Mouse (Mus musculus) common myeloid progenitor, adult 5-6 weeks (primary cell): ENCODE results near the gene Gm20696. TPM values are rescaled to one million over a fixed set of nuclear protein-coding genes. Genes with fewer than 3 reads are reported as not detected.
A peak's percentile ranks its signal among the peaks of the same experiment; 100 is the strongest.

Experiments used
- ATAC-seq: replicated peaks from 2 replicates; pipeline ENCODE4 v1.8.0; 2016; ENCODE audit warnings: low read depth, mild to moderate bottlenecking, moderate TSS enrichment, inconsistent platforms; ENCODE audit not compliant: poor library complexity, severe bottlenecking
- total RNA-seq: library from RNA; stranded (forward); fragments of 200-1000, 187-1606 nt; gene quantifications from 2 replicates; pipeline ENCODE4 v1.2.3, GENCODE M21; 2017

Gene Gm20696
- total RNA-seq, 1 experiment from 2014 or later = 4.0 TPM

- no peak for ATAC-seq
Measured at GRCm38 (mm10) chr6:99496114-99496513, 170.5 kb downstream of the Gm20696 start.

- ATAC-seq = no peak
Measured at GRCm38 (mm10) chr6:99492937-99493336, 173.7 kb downstream of the Gm20696 start.

GRCm38 (mm10) chr6:99491979-99492544 lies 174.5 kb downstream of the Gm20696 start:
- no peak for ATAC-seq

GRCm38 (mm10) chr6:99491146-99491545 lies 175.5 kb downstream of the Gm20696 start:
- ATAC-seq = no peak

GRCm38 (mm10) chr6:99489900-99490648 lies 176.5 kb downstream of the Gm20696 start:
- ATAC-seq = peak; percentile 83

GRCm38 (mm10) chr6:99489423-99489822 lies 177.2 kb downstream of the Gm20696 start:
- ATAC-seq = no peak

GRCm38 (mm10) chr6:99485884-99486640 lies 180.5 kb downstream of the Gm20696 start:
- 0 out of 2 replicates have a peak, but pooled peaks have one; percentile 10 for ATAC-seq

GRCm38 (mm10) chr6:99485217-99485883 lies 181.2 kb downstream of the Gm20696 start:
- ATAC-seq = peak; percentile 60

GRCm38 (mm10) chr6:99484884-99485216 lies 181.7 kb downstream of the Gm20696 start:
- no peak for ATAC-seq

- ATAC-seq = no peak
Measured at GRCm38 (mm10) chr6:99484197-99484725, 182.3 kb downstream of the Gm20696 start.

- no peak for ATAC-seq
Measured at GRCm38 (mm10) chr6:99483556-99483955, 183.0 kb downstream of the Gm20696 start.

GRCm38 (mm10) chr6:99481568-99481967 lies 185.0 kb downstream of the Gm20696 start:
- no peak for ATAC-seq

GRCm38 (mm10) chr6:99478873-99479650 lies 187.5 kb downstream of the Gm20696 start:
- ATAC-seq = no peak

GRCm38 (mm10) chr6:99475040-99475439 lies 191.6 kb downstream of the Gm20696 start:
- ATAC-seq = no peak

- ATAC-seq = 0 out of 2 replicates have a peak, but pooled peaks have one; percentile 18
Measured at GRCm38 (mm10) chr6:99470906-99471305, 195.7 kb downstream of the Gm20696 start.

- ATAC-seq = no peak
Measured at GRCm38 (mm10) chr6:99469134-99469834, 197.3 kb downstream of the Gm20696 start.

- ATAC-seq = 0 out of 2 replicates have a peak, but pooled peaks have one; percentile 22
Measured at GRCm38 (mm10) chr6:99467831-99468230, 198.8 kb downstream of the Gm20696 start.

- no peak for ATAC-seq
Measured at GRCm38 (mm10) chr6:99467109-99467508, 199.5 kb downstream of the Gm20696 start.

- no peak for ATAC-seq
Measured at GRCm38 (mm10) chr6:99466354-99466753, 200.2 kb downstream of the Gm20696 start.
